In the genomic region with DNA sequence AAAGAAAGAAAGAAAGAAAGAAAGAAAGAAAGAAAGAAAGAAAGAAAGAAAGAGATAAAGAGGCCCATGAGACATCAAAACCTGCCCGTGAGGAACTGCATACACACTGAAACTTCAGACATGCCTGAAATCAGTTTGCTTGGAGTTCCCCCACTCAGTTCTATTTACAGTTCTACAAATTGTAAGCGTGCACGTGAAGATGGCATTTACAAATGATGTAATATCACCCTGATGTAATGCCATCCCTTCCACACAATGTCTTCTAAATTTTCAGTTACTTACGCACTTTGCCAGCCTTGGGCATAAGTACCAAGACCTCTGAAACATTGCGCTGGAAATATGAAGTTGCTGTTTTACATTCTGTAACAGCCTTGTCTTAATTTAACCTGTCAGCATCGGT, we compare ENCODE assay signal across 22 mouse cellular contexts.
DNase-seq lines count a peak whose midpoint lies in the region; ATAC-seq and TF ChIP-seq lines count a peak whose summit lies in the region.
"Had no signal": no experiment of that assay in that cellular context is flagged by ENCODE, and none has a peak within 500 bp of the region (broad histone marks: within the 10 kb centered on the region; RNA-seq: fewer than 3 reads in every experiment).

No protein-coding gene starts in this region.

- no peaks in the 10 kb centered on the region for H3K9me3 ChIP-seq in CH12.LX (replicated peaks; ENCODE audit: low read length)
- H3K9me3 ChIP-seq in midbrain, postnatal 0 days (ENCODE audit: low read length) = no peaks in the 10 kb centered on the region
- H3K9me3 ChIP-seq: G1E had no signal

- peaks cover 2% of the 10 kb centered on the region for H3K27me3 ChIP-seq in CH12.LX (replicated peaks)
- no peaks in the 10 kb centered on the region for H3K27me3 ChIP-seq in midbrain, postnatal 0 days (ENCODE audit: insufficient read depth, low read length)
- H3K27me3 ChIP-seq: Patski had no signal

- in situ Hi-C loops in CH12.LX (cut with MboI; ENCODE audit: low pct_ligation_motif_present, low pct_unique_long_range_greater_than_20kb, low sequenced_read_pairs) = no loop called here

- H3K4me3 ChIP-seq in CH12.LX (replicated peaks in 1 of 3; ENCODE audit: low read depth in 2 of 3, low read length in 2 of 3, poor library complexity in 1 of 3) = no peak overlapping the region
- H3K4me3 ChIP-seq in midbrain, postnatal 0 days (ENCODE audit: low read depth, low read length) = no peak overlapping the region

- no peak for TF ChIP-seq RAD21 in CH12.LX (IDR thresholded peaks at IDR 0.05; ENCODE audit: low read depth, low read length)

- H3K9ac ChIP-seq in CH12.LX (ENCODE audit: insufficient read depth, low read depth) = no peak overlapping the region
- no peak overlapping the region for H3K9ac ChIP-seq in midbrain, postnatal 0 days (replicated peaks; ENCODE audit: low read length, poor library complexity, severe bottlenecking)

- no peak for TF ChIP-seq POLR2A in CH12.LX (IDR thresholded peaks at IDR 0.05; ENCODE audit: low read depth, low read length)

- no peaks in the 10 kb centered on the region for H3K79me2 ChIP-seq in CH12.LX (replicated peaks; ENCODE audit: control insufficient read depth, extremely low read depth, insufficient read depth, poor library complexity, severe bottlenecking)

- peaks cover 0 to 8% of the 10 kb centered on the region in 2 experiments; a peak in 2 of 4 replicates for H3K4me1 ChIP-seq in CH12.LX (ENCODE audit: control insufficient read depth in 1 of 2, insufficient read depth in 2 of 2)
- H3K4me1 ChIP-seq in midbrain, postnatal 0 days (ENCODE audit: insufficient read depth, low read length) = no peaks in the 10 kb centered on the region

- no peak for TF ChIP-seq EP300 in CH12.LX (IDR thresholded peaks at IDR 0.05; ENCODE audit: low read length)

- no peak for ATAC-seq in midbrain, postnatal 0 days (ENCODE audit: low FRiP score)
- ATAC-seq: activated CD4-positive, CD25-positive, alpha-beta regulatory T cell, adult 4 months; CD4-positive, CD25-positive, alpha-beta regulatory T cell, adult 4 months; Patski had no signal

- 88% methylated on average over 6 of the region's 6 CpGs for WGBS in midbrain, postnatal 0 days

- no peaks in the 10 kb centered on the region for H3K36me3 ChIP-seq in CH12.LX (replicated peaks in 1 of 2; ENCODE audit: control insufficient read depth in 1 of 2, insufficient read depth in 1 of 2, low read length in 1 of 2)
- H3K36me3 ChIP-seq in midbrain, postnatal 0 days (ENCODE audit: insufficient read depth, low read length) = no peaks in the 10 kb centered on the region
- H3K36me3 ChIP-seq: G1E had no signal

- dilution Hi-C loops in CH12.LX (cut with MboI; ENCODE audit: extremely low pct_ligation_motif_present, extremely low pct_unique_long_range_greater_than_20kb, low sequenced_read_pairs) = no loop called here

- no peak overlapping the region for H3K27ac ChIP-seq in CH12.LX (ENCODE audit: insufficient read depth, low read depth)
- H3K27ac ChIP-seq in midbrain, postnatal 0 days (ENCODE audit: low read depth, low read length) = no peak overlapping the region

- no peak for TF ChIP-seq CTCF in CH12.LX (conservative IDR thresholded peaks at IDR 0.05 in 1 of 2, IDR thresholded peaks at IDR 0.05 in 1 of 2; ENCODE audit: low read depth in 2 of 2, low read length in 2 of 2)
- no peak for TF ChIP-seq CTCF in midbrain, postnatal 0 days (IDR thresholded peaks at IDR 0.05)

- intact Hi-C loops in heart, postnatal 25 days (cut with DNase I) = no loop called here

- peak; percentile 2 for DNase-seq in heart, adult 11 months
- DNase-seq in heart, postnatal 25 days (ENCODE audit: low spot score) = no peak
- DNase-seq in A20 (ENCODE audit: low read depth, low spot score) (peak; percentile 56), CH12.LX (ENCODE audit: extremely low read depth) (peak; percentile 6)
- DNase-seq in midbrain, postnatal 0 days (ENCODE audit: low spot score) = no peak
- no peak for DNase-seq in spleen, adult 12 weeks (ENCODE audit: low spot score)
- DNase-seq: adrenal gland, adult 2 months; adrenal gland, adult 8-10 months; adrenal gland, postnatal 10 days; adrenal gland, postnatal 14 days; adrenal gland, postnatal 25 days; adrenal gland, postnatal 36 days; B cell, adult 2 months; cerebellum, adult 11 months; cerebellum, adult 11-12 months; cerebellum, adult 18-20 months; cerebellum, adult 2 months; cerebellum, adult 8-10 months had no signal

- H3K4me2 ChIP-seq in CH12.LX (ENCODE audit: insufficient read depth, low read depth, poor library complexity, severe bottlenecking) = no peak overlapping the region
- no peak overlapping the region for H3K4me2 ChIP-seq in midbrain, postnatal 0 days (ENCODE audit: low read depth, low read length, poor library complexity, severe bottlenecking)

TF ChIP-seq in CH12.LX, 34 proteins besides CTCF, POLR2A, EP300 and RAD21:
- no peak for TF ChIP-seq POLR2AphosphoS2 (IDR thresholded peaks at IDR 0.05; ENCODE audit: low read depth, low read length)
- TF ChIP-seq BHLHE40 (IDR thresholded peaks at IDR 0.05; ENCODE audit: low read depth, low read length) = peak; percentile 78
- no peak for TF ChIP-seq ETS1 (conservative IDR thresholded peaks at IDR 0.05; ENCODE audit: low read depth, low read length)
- no peak for TF ChIP-seq RCOR1 (conservative IDR thresholded peaks at IDR 0.05; ENCODE audit: low read depth, low read length)
- TF ChIP-seq HCFC1 (IDR thresholded peaks at IDR 0.05; ENCODE audit: low read depth, low read length) = no peak
- TF ChIP-seq SIN3A (IDR thresholded peaks at IDR 0.05; ENCODE audit: low read length) = no peak
TF ChIP-seq in CH12.LX: peak in this region for 1.

Comparison
In these comparisons a context has a peak if more than half of its experiments do, and no peak if none do; other contexts are left out.
1. DNase-seq: peak in heart, adult 11 months (single experiment), A20 (single experiment) and CH12.LX (single experiment); none in heart, postnatal 25 days (single experiment), midbrain, postnatal 0 days (single experiment) and spleen, adult 12 weeks (single experiment).